Mouse (Mus musculus) kidney, adult 2 months (tissue): ENCODE results near the gene Brd1. TPM values are rescaled to one million over a fixed set of nuclear protein-coding genes. Genes with fewer than 3 reads are reported as not detected.

Experiments
- DNase-seq: peaks from one replicate; pipeline ENCODE4 v3.0.0; 2021
- H3K27ac ChIP-seq: fragments of 200-500 bp; 2 replicates; pipeline ENCODE4 v1.5.1; 2012; ENCODE audit warnings: low read depth, low read length, control low read depth, inconsistent platforms; ENCODE audit not compliant: insufficient read depth
- H3K27me3 ChIP-seq: fragments of 200-500 bp; replicated peaks from 2 replicates; pipeline ENCODE4 v1.6.1; 2012; ENCODE audit warnings: mild to moderate bottlenecking, moderate library complexity, low read length, inconsistent platforms; ENCODE audit not compliant: control insufficient read depth, insufficient read depth
- H3K36me3 ChIP-seq: fragments of 200-500 bp; 2 replicates; pipeline ENCODE4 v1.6.1; 2012; ENCODE audit warnings: mild to moderate bottlenecking, moderate library complexity, low read length, inconsistent platforms; ENCODE audit not compliant: control insufficient read depth, insufficient read depth
- H3K4me1 ChIP-seq: fragments of 200-500 bp; 2 replicates; pipeline ENCODE4 v1.6.1; 2011; ENCODE audit warnings: low read length; ENCODE audit not compliant: control insufficient read depth, insufficient read depth
- H3K4me3 ChIP-seq: fragments of 200-500 bp; 2 replicates; pipeline ENCODE4 v1.5.1; 2011; ENCODE audit warnings: mild to moderate bottlenecking, low read depth, low read length, control low read depth; ENCODE audit not compliant: insufficient read depth
- CTCF ChIP-seq: fragments of 200-500 bp; conservative IDR thresholded peaks from 2 replicates; pipeline ENCODE4 v1.5.1; 2011; ENCODE audit warnings: low read depth, mild to moderate bottlenecking, control low read depth, low read length, moderate library complexity, mixed read lengths; ENCODE audit not compliant: insufficient read depth, insufficient read length
- POLR2A ChIP-seq: fragments of 200-500 bp; IDR thresholded peaks from one replicate; pipeline ENCODE4 v1.6.1; 2011; ENCODE audit warnings: low read depth, low read length, control low read depth
- WGBS: fragments of 180-500 bp; shearing (Covaris S2); methylation state at CpG from one replicate; pipeline ENCODE4 v1.1.7; 2018; 5-methylcytosine and 5-hydroxymethylcytosine counted together
- polyA plus RNA-seq: library from polyadenylated mRNA; depleted of rRNA; stranded (reverse); fragments of >200 nt; gene quantifications from 2 replicates; pipeline ENCODE4 v1.2.3, GENCODE M21; 2012

Brd1 gene
- polyA plus RNA-seq, 1 experiment, result 11.0 TPM

DNA sequence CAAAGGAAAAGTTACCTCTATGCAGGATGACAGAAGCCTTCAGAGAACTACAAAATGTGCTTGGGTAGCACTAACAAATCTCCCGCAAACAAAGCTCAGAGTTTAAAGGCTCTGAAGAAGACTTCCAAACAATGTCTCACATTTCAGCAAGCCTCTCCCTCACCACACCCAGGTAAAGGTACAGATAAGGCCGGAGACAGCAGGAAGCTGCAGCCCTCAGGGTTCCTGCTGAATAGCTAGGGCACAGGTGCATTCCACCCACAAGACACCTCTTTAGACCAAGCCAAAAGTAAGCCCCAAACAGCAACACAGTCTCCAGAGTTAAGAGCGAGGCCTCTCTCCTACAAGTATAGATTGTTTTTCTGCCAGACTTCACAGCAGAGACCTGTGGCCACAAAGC is 3.3 kb downstream of the Brd1 start:
- H3K4me1 ChIP-seq, result peaks cover 13% of the 10 kb centered on the region; the same call in 1 of the 2 replicates
- no peak for DNase-seq
- no peak overlapping the region for H3K4me3 ChIP-seq
- H3K27ac ChIP-seq, result no peak overlapping the region
- WGBS, result 42% methylated on average over 3 of the region's 3 CpGs
- TF ChIP-seq CTCF (no peak), POLR2A (no peak)
- no peaks in the 10 kb centered on the region for H3K27me3 ChIP-seq
- peaks cover 4% of the 10 kb centered on the region; the same call in 1 of the 2 replicates for H3K36me3 ChIP-seq

DNA sequence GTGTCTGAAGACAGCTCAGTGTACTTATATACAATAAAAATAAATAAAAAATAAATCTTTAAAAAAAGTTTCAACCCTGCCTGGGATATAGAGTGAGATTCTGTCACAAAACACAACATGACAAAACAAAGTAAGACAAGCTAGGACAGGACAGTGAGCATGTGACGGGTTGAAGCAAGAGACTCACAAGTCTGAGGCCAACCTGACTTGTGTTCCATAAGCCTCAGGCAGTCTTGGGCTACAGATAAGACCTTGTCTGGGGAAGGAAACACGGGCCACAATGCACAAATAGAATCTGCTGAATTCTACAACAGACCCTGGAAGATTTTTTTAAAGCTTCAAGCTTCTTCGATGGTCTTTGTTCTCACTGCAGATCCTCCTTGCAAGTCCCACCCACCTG is 6.8 kb downstream of the Brd1 start:
- TF ChIP-seq CTCF (no peak), POLR2A (no peak)
- H3K27me3 ChIP-seq, result no peaks in the 10 kb centered on the region
- H3K36me3 ChIP-seq, result peaks cover 4% of the 10 kb centered on the region; the same call in 1 of the 2 replicates
- H3K27ac ChIP-seq, result no peak overlapping the region
- H3K4me3 ChIP-seq, result no peak overlapping the region
- 63% methylated on average over 3 of the region's 3 CpGs for WGBS
- DNase-seq, result no peak
- H3K4me1 ChIP-seq, result peaks cover 9% of the 10 kb centered on the region; the same call in 1 of the 2 replicates

DNA sequence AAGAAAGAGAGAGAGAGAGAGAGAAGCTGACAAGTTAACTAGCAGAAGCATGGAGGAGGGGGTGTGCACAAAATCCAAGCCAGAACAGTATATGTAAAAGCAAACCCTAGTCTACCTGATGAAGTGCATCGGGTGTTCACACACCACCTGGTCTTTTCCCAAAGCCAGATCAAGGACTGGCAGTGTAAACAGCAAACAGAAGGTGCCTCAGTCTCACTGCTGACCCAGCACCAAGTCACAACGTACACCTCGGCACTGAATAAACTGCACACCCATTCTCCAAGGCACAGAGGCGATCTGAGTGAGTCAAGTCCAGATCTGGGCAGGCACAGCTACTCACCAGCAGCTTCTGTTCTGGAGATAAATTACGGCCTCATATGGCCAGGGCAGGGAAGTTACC is 9.0 kb downstream of the Brd1 start:
- 57% methylated on average over 5 of the region's 5 CpGs for WGBS
- no peak for DNase-seq
- peaks cover 4% of the 10 kb centered on the region; the same call in 1 of the 2 replicates for H3K36me3 ChIP-seq
- TF ChIP-seq POLR2A (no peak), CTCF (no peak)
- H3K4me3 ChIP-seq, result no peak overlapping the region
- no peaks in the 10 kb centered on the region; the same call in 1 of the 2 replicates for H3K4me1 ChIP-seq
- H3K27me3 ChIP-seq, result no peaks in the 10 kb centered on the region
- no peak overlapping the region for H3K27ac ChIP-seq

DNA sequence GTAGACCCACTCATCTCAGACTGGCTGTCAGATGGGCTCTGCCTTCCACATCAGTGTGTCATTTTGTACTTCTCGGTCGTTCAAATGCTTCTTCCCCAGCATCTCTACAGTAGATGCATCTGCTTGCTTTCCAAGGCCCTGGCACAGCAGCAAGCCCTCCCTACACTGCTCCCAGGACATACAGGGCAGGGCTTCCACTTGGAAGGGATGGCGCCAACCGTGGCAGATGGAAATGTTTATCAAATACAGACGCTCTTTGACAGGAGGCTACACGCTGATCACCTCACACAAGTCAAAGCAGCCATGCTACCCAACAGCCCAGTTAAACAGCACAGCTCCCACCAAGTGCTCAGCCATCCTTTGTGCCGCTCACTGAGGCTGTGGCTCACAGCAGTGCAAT is 9.7 kb downstream of the Brd1 start:
- Histone ChIP-seq H3K4me1 (no peaks in the 10 kb centered on the region; the same call in 1 of the 2 replicates), H3K27me3 (no peaks in the 10 kb centered on the region), H3K36me3 (peaks cover 4% of the 10 kb centered on the region; the same call in 1 of the 2 replicates), H3K4me3 (no peak overlapping the region), H3K27ac (no peak overlapping the region)
- 74% methylated on average over 7 of the region's 7 CpGs for WGBS
- no peak for DNase-seq
- TF ChIP-seq CTCF (no peak), POLR2A (no peak)

DNA sequence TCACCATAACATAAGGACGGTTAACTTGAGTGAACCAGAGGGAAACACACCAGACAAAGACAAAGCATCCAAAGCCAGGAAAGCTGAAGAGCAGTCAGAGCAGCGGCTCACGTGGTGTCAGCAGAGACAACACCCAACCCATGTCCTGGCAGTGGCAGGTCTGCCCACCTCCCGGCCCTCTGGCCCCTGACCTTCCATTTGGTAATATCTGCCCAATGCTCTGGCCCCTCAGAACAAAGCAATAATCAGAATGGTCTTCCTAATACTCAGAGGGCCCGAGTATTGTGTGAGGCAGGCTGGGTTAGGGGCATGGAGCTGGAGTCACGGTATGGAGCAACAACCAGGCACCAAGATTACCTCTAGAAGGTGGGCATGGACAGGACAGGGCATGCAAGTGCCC is 10.8 kb downstream of the Brd1 start:
- Histone ChIP-seq H3K36me3 (no peaks in the 10 kb centered on the region; the same call in 1 of the 2 replicates), H3K27ac (no peak overlapping the region)
- 70% methylated on average over 6 of the region's 6 CpGs for WGBS

DNA sequence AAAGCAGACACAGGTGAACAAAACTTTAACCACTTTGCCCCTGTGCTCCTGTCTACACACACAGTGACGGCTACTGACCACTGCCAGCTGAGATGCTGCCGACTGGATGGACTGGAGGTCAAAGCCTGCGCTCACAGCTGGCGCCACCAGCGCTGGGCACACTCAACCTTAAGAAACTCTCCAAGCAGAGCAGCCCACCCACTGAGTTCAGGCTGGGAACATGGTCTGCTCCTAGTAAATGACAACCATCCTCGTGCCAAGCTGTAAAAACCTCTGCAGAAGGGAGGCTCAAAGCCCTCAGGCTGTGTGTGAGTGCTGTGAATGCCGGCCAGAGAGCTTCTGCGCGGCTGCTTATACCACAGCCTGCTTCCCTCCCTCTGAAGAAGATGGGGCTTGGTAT is 16.8 kb downstream of the Brd1 start:
- Histone ChIP-seq H3K4me3 (no peak overlapping the region), H3K27ac (no peak overlapping the region), H3K4me1 (no peaks in the 10 kb centered on the region), H3K27me3 (no peaks in the 10 kb centered on the region), H3K36me3 (peaks cover 5% of the 10 kb centered on the region; the same call in 1 of the 2 replicates)
- TF ChIP-seq CTCF (no peak), POLR2A (no peak)
- 49% methylated on average over 9 of the region's 9 CpGs for WGBS
- peak; percentile 44 for DNase-seq

More for the DNA sequence above, 10.8 kb downstream of the Brd1 start:
- Histone ChIP-seq H3K27me3 (no peaks in the 10 kb centered on the region), H3K4me1 (no peaks in the 10 kb centered on the region), H3K4me3 (no peak overlapping the region)
- no peak for DNase-seq
- TF ChIP-seq CTCF, result no peak
- no peak for TF ChIP-seq POLR2A

GRCm38 (mm10) chr15:88716350-88716749 is 17.7 kb downstream of the Brd1 start:
- TF ChIP-seq POLR2A, result no peak
- peak; percentile 9; the same call in 1 of the 2 replicates for TF ChIP-seq CTCF
- no peaks in the 10 kb centered on the region for H3K4me1 ChIP-seq
- no peak overlapping the region for H3K27ac ChIP-seq
- no peaks in the 10 kb centered on the region for H3K27me3 ChIP-seq
- H3K36me3 ChIP-seq, result peaks cover 7% of the 10 kb centered on the region
- no peak overlapping the region for H3K4me3 ChIP-seq
- peak; percentile 39 for DNase-seq
